Comparison of ENCODE assay signal across 8 mouse cellular contexts in genomic region chr13:56615864-56616263, GRCm38 (mm10). TPM values are rescaled to one million over a fixed set of nuclear protein-coding genes. Genes with fewer than 3 reads are reported as not detected.
A peak's percentile ranks its signal among the peaks of the same experiment; 100 is the strongest.
DNase-seq lines count a peak whose midpoint lies in the region; ATAC-seq lines count a peak whose summit lies in the region.

No protein-coding gene starts in this region.

- peaks cover 59% of the 10 kb centered on the region for H3K4me1 ChIP-seq in hindbrain, embryonic 10.5 days (replicated peaks)
- H3K4me1 ChIP-seq in hindbrain, embryonic 11.5 days (replicated peaks; ENCODE audit: control insufficient read depth, insufficient read depth, low read length), result peaks cover 3% of the 10 kb centered on the region; the same call in 1 of the 2 replicates
- peaks cover 53% of the 10 kb centered on the region for H3K4me1 ChIP-seq in liver, embryonic 12.5 days

- H3K9ac ChIP-seq in hindbrain, embryonic 11.5 days (ENCODE audit: low read depth, low read length), result no peak overlapping the region
- no peak overlapping the region for H3K9ac ChIP-seq in liver, embryonic 12.5 days

- peak overlapping the region; percentile 29; the same call in 1 of the 2 replicates for H3K27ac ChIP-seq in hindbrain, embryonic 10.5 days
- no peak overlapping the region for H3K27ac ChIP-seq in hindbrain, embryonic 11.5 days (ENCODE audit: low read depth, low read length)
- no peak overlapping the region for H3K27ac ChIP-seq in liver, embryonic 12.5 days

- peaks cover 36% of the 10 kb centered on the region for H3K27me3 ChIP-seq in hindbrain, embryonic 10.5 days (ENCODE audit: insufficient read depth, poor library complexity, severe bottlenecking)
- H3K27me3 ChIP-seq in hindbrain, embryonic 11.5 days (ENCODE audit: control insufficient read depth, insufficient read depth, low read length), result 0 out of 2 replicates have a peak, but pooled peaks cover 3% of the 10 kb centered on the region
- H3K27me3 ChIP-seq in liver, embryonic 12.5 days (replicated peaks), result peaks cover 5% of the 10 kb centered on the region

- no peaks in the 10 kb centered on the region for H3K9me3 ChIP-seq in hindbrain, embryonic 10.5 days
- no peaks in the 10 kb centered on the region for H3K9me3 ChIP-seq in hindbrain, embryonic 11.5 days (ENCODE audit: control insufficient read depth, low read length)
- H3K9me3 ChIP-seq in liver, embryonic 12.5 days (replicated peaks), result no peaks in the 10 kb centered on the region

- H3K36me3 ChIP-seq in hindbrain, embryonic 10.5 days, result no peaks in the 10 kb centered on the region; the same call in 1 of the 2 replicates
- H3K36me3 ChIP-seq in hindbrain, embryonic 11.5 days (ENCODE audit: control insufficient read depth, insufficient read depth, low read length), result no peaks in the 10 kb centered on the region
- H3K36me3 ChIP-seq in liver, embryonic 12.5 days, result no peaks in the 10 kb centered on the region

- no peak for DNase-seq in hindbrain, embryonic 10.5 days (ENCODE audit: low spot score)
- DNase-seq in hindbrain, embryonic 11.5 days (ENCODE audit: low spot score), result no peak
- DNase-seq in 416B (ENCODE audit: low read depth), result peak; percentile 69
- DNase-seq in brain, adult 2 months (ENCODE audit: low read depth, low spot score), result peak; percentile 67
- peak; percentile 17 to 47 for DNase-seq in kidney, postnatal 36 days
- DNase-seq in embryo, embryonic 10 days (ENCODE audit: low spot score), result no peak
- DNase-seq in heart, adult 9 months (ENCODE audit: low spot score in 2 of 2), result no peak

- H3K4me2 ChIP-seq in hindbrain, embryonic 11.5 days (replicated peaks; ENCODE audit: low read depth, low read length), result no peak overlapping the region
- H3K4me2 ChIP-seq in liver, embryonic 12.5 days, result no peak overlapping the region

- WGBS in hindbrain, embryonic 10.5 days, result 87% methylated on average over 9 of the region's 9 CpGs
- WGBS in hindbrain, embryonic 11.5 days, result 88% methylated on average over 9 of the region's 9 CpGs
- 49% methylated on average over 9 of the region's 9 CpGs for WGBS in liver, embryonic 12.5 days (ENCODE audit: insufficient replicate concordance)

- no peak for ATAC-seq in hindbrain, embryonic 11.5 days (ENCODE audit: low FRiP score)
- ATAC-seq in liver, embryonic 12.5 days, result no peak

- no peak overlapping the region for H3K4me3 ChIP-seq in hindbrain, embryonic 10.5 days
- no peak overlapping the region for H3K4me3 ChIP-seq in hindbrain, embryonic 11.5 days (ENCODE audit: low read depth, low read length)
- no peak overlapping the region for H3K4me3 ChIP-seq in liver, embryonic 12.5 days

RNA-seq across cellular contexts. Expression of gene Tgfbi, which starts 6.5 kb away (rescaled TPM):
- 38.4 and 42.9 TPM in 2 replicates for polyA plus RNA-seq in hindbrain, embryonic 10.5 days (2016; fragmentation: Nextera tagmentation; extraction: Ambion mirVana)
- 40.0 and 48.4 TPM in 2 replicates for polyA plus RNA-seq in hindbrain, embryonic 11.5 days (2014; fragmentation: Nextera tagmentation; extraction: Ambion mirVana)
- polyA plus RNA-seq in liver, embryonic 12.5 days (2016; fragmentation: Nextera tagmentation; extraction: Ambion mirVana), result 13.4 and 14.0 TPM in 2 replicates

Comparison
In these comparisons a context has a peak if more than half of its experiments do, and no peak if none do; other contexts are left out.
1. DNase-seq: peak in 416B (single experiment), brain, adult 2 months (single experiment) and kidney, postnatal 36 days (2 of 2); none in hindbrain, embryonic 10.5 days (single experiment), hindbrain, embryonic 11.5 days (single experiment), embryo, embryonic 10 days (single experiment) and heart, adult 9 months (0 of 2).